Mouse (Mus musculus): Measurements from ENCODE around the gene Zfp69. TPM values are rescaled to one million over a fixed set of nuclear protein-coding genes. Genes with fewer than 3 reads are reported as not detected.

Zfp69 gene
- total RNA-seq, 2 experiments from 2014 or later = 3.0 to 3.3 TPM

DNA sequence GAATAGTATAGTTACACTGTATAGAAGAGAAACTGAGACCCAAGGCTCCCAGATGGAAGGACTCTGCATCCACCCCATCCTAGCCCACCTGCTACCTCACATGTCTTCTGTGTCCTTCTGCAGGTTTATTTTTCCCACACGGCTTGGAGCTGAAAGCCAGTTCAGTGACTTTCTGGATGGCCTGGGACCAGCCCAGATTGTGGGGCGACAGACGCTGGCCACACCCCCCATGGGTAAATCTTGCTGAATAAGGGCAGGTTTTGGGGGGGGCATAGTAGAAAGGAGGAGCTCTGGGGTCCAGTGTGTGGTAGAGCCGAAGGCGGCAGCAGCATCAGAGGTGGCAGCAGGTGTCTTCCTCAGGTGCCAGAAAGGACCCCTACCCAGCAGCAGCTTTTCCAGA lies 64.7 kb downstream of the Zfp69 start:
- DNase-seq (ENCODE audit: low spot score in 2 of 2) = no peak

DNA sequence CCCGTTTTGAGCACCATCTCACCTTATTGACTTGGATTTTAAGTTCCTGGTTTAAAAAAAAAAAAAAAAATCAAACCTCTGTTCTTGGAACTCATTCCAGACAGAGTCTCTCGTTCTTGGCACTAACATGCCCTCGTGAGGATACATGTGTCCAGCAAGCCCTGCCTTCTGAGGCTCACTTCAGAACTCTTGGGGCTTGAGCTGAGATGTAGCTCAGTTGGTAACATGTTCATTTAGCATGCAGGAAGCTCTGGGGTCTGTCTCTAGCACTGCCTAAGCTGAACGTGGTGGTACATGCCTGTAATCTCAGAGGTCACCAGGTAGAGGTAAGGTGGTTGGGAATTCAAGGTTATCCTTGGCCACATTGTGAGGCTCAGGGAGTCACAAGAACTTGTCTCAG lies 65.4 kb downstream of the Zfp69 start:
- no peak for DNase-seq (ENCODE audit: low spot score in 2 of 2)

DNA sequence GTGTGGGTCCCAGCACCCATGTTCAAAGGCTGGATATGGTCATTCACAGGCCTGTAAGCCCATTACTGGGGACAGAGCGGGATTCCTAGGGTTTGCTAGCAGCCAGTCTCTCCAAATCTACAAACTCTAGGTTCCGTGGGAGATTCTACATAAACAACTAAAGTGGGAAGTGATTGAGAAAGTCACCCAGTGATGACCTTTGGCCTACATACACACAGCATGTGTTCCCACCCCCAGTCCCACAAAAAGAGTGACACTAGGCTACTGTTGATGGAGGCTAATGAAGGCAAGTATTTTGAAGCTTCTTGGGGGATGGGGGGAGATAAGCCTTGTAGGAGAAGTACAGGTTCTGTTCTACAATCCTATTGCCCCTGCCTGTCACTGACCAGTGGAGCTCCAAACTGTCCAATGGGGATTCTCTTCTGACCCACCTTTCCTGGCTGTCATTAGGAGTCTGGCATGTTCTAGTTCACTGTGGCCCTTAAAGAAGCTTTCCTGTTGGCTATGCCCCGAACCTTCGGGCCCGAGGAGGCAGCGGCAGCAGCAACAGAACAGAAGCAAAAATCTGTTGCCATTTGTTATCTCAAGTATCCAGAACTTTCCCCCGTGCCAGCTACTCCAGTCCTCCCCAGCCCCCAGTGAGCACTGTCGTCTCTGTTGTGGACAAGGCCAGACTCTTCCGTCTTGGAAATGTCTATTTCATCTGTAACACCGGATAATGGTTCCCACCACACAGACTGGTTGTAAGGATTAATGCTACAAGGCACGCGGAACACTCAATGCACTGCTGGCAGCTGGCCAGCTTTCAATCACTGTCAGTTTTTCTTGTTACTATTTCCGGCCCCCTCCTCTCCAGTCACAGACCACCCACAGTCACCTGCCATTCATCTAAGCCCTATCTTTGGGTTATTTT lies 66.0 kb downstream of the Zfp69 start:
- DNase-seq (ENCODE audit: low spot score in 2 of 2) = no peak

DNA sequence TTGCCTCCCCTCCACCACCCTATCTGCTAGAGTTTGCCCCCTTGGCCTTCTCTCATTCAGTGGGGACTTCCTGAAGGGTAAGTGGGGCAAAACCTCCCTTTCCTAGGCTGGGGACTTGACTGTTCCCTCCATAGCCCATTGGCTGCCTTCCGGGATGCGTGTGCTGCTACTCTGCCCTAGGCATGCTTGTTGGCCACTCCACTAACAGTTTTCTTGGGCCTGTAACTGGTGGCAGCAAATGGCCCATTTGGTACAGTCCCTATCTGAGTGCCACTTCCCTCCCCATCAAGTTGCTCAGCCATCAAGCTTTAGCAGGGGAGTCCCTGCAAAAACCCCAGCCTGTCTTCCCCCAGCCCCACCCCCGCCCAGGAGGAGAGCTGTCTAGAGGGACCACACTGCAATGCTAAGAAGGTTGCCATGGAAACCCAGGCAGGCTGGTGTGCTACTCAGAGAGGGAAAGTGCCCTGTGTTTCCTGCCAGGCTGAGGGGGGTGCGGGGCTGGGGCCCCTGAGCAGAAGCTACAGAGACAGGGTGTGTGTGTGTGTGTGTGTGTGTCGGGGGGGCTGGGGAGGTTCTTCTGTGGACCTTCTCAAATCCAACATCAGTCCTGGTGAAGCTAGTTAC lies 69.4 kb downstream of the Zfp69 start:
- no peak for DNase-seq (ENCODE audit: low spot score in 2 of 2)

- DNase-seq (ENCODE audit: low spot score in 2 of 2) = no peak
Observed at GRCm38 (mm10) chr4:120880731-120881432, 70.6 kb downstream of the Zfp69 start.

Small RNAs within 50 kb of the gene (microRNA-seq; reads per million reads assigned to microRNA genes)
- gene Mir7015 = 2.5 to 2.7 reads per million in 2 experiments

Other genes starting within 250 kb of the Zfp69 start
- 1 to 10 TPM; 8.8 TPM for gene Kcnq4, start 203.1 kb downstream of the Zfp69 start, total RNA-seq (2021)
- 10 to 100 TPM; 47.7 to 50.8 TPM for gene Nfyc, start 120.1 kb downstream of the Zfp69 start, total RNA-seq (2021)
- gene Rims3, start 96.9 kb downstream of the Zfp69 start, total RNA-seq (2021) = 10 to 100 TPM; 31.3 to 31.9 TPM
- 10 to 100 TPM; 12.8 to 13.0 TPM for gene Exo5, start 26.7 kb downstream of the Zfp69 start, total RNA-seq (2021)
- 100 to 1,000 TPM; 123 to 131 TPM for gene Smap2, start 65.5 kb upstream of the Zfp69 start, total RNA-seq (2021)
- 10 to 100 TPM in 1 of 2 experiments, 1 to 10 TPM in 1; 8.7 to 11.4 TPM for gene Col9a2, start 87.7 kb upstream of the Zfp69 start, total RNA-seq (2021)
- gene Zmpste24, start 146.5 kb upstream of the Zfp69 start, total RNA-seq (2021) = 10 to 100 TPM; 23.3 to 24.4 TPM
- gene Tmco2, start 157.5 kb upstream of the Zfp69 start, total RNA-seq (2021) = not detected

All from layer of hippocampus, postnatal 10 days (tissue).